Mouse (Mus musculus): ENCODE measurements around the gene Rexo1.

Gene Rexo1

GRCm38 (mm10) chr10:80584642-80585552 is 23.5 kb upstream of the Rexo1 start:
- peak in 1 of 2 experiments; percentile 28 for DNase-seq

GRCm38 (mm10) chr10:80584045-80584488 is 22.7 kb upstream of the Rexo1 start:
- DNase-seq, result peak; percentile 58 to 75

- peak in 1 of 2 experiments; percentile 20 for DNase-seq
Observed at GRCm38 (mm10) chr10:80583047-80583446, 21.7 kb upstream of the Rexo1 start.

GRCm38 (mm10) chr10:80578911-80579310 is 17.6 kb upstream of the Rexo1 start:
- DNase-seq, result peak; percentile 64 to 74

GRCm38 (mm10) chr10:80578131-80578750 is 16.9 kb upstream of the Rexo1 start:
- DNase-seq, result peak; percentile 72 to 80

- DNase-seq, result peak; percentile 85 to 90
Observed at GRCm38 (mm10) chr10:80577195-80578130, 16.1 kb upstream of the Rexo1 start, which contains the start of gene Klf16. TSS of gene Klf16 (minus strand) at chr10:80577321.

GRCm38 (mm10) chr10:80576351-80577194 is 15.2 kb upstream of the Rexo1 start:
- peak; percentile 54 to 75 for DNase-seq

GRCm38 (mm10) chr10:80575925-80576324 is 14.6 kb upstream of the Rexo1 start:
- DNase-seq, result no peak

GRCm38 (mm10) chr10:80574896-80575295 is 13.5 kb upstream of the Rexo1 start:
- DNase-seq, result no peak

GRCm38 (mm10) chr10:80573944-80574343 is 12.6 kb upstream of the Rexo1 start:
- peak in 1 of 2 experiments; percentile 11 for DNase-seq

GRCm38 (mm10) chr10:80572477-80572876 is 11.1 kb upstream of the Rexo1 start:
- DNase-seq, result no peak

GRCm38 (mm10) chr10:80570871-80571836 is 9.8 kb upstream of the Rexo1 start:
- DNase-seq, result peak; percentile 51 to 70

- DNase-seq, result no peak
Observed at GRCm38 (mm10) chr10:80570419-80570818, 9.1 kb upstream of the Rexo1 start.

- no peak for DNase-seq
Observed at GRCm38 (mm10) chr10:80569664-80570066, 8.3 kb upstream of the Rexo1 start.

- no peak for DNase-seq
Observed at GRCm38 (mm10) chr10:80568876-80569275, 7.5 kb upstream of the Rexo1 start.

GRCm38 (mm10) chr10:80566375-80567092 is 5.2 kb upstream of the Rexo1 start:
- peak; percentile 92 to 96 for DNase-seq

GRCm38 (mm10) chr10:80560621-80561020 is 739 bp downstream of the Rexo1 start:
- DNase-seq, result no peak

GRCm38 (mm10) chr10:80559431-80559830 is 1.9 kb downstream of the Rexo1 start:
- DNase-seq, result no peak

- DNase-seq, result peak; percentile 85 to 91
Observed at GRCm38 (mm10) chr10:80557346-80557965, 3.9 kb downstream of the Rexo1 start.
